Mouse (Mus musculus) gastrocnemius, postnatal 25 days (tissue): ENCODE measurements around the gene Arrb1. TPM values are rescaled to one million over a fixed set of nuclear protein-coding genes. Genes with fewer than 3 reads are reported as not detected.

ENCODE experiments used
- DNase-seq: peaks from one replicate; pipeline ENCODE4 v3.0.0; 2022
- microRNA-seq, 2 experiments: library from miRNA; unstranded; fragments of <30 nt; microRNA quantifications; one replicate each; pipeline ENCODE4 v1.2.0; 2021; ENCODE audit warnings: borderline replicate concordance in 2 of 2
- total RNA-seq, 2 experiments: library from RNA; stranded (reverse); gene quantifications; 1 replicate in 1 of 2; 2 replicates in 1 of 2; pipeline ENCODE4 v1.2.3; 2021

Gene Arrb1
- total RNA-seq, 2 experiments from 2014 or later, result 12.4 to 15.6 TPM

DNA sequence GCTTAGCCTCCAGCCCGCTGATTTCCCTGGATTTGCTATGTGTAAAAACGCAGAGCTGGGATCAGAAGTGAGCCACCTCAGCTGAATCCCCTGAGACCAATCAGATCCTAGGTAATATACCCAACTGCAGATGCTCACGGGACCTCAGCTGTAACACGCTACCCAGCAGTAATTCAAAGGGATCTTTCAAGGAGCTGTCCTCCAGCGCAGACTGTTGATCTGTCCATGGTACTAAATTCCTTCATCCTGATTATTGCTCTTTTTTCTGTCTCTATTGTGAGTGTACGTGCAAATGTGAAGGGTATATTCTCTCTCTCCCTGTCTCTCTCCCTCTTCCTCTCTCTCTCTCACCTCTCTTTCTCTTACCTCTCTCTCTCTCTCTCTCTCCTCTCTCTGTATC is 97.0 kb downstream of the Arrb1 start:
- DNase-seq, result no peak

DNA sequence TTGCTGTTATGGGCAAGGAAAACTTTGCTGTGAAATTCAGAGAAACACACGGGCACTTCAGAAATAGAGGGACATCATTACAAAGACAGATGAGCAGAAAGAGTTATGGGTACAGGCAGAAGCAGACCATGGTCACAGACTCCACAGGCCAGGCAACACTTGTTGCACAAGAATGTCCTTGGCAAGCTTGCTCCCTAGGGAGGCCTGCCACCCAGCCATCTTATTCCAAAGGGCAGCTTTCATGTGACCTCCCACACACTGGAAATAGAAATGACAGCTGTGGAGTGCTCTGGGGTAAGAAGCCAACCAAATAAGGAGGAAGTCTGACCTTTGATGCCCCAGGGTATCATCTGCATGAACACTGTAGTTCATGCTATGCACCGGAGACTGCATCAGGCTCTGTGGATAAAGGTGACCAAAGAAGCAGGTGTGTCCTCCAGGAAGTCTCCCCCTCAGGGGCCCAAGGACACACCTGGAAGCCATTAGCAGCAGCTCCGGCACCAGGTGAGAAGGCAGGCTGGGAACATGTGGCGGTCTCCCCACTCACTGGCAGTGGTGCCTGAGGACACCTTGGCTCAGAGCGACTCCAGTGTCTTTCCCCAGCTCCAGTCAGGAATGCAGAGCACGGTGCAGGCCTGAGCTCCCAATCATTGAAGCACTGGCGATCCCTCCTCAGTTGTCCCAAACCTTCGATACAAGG is 98.8 kb downstream of the Arrb1 start:
- peak; percentile 83 for DNase-seq

DNA sequence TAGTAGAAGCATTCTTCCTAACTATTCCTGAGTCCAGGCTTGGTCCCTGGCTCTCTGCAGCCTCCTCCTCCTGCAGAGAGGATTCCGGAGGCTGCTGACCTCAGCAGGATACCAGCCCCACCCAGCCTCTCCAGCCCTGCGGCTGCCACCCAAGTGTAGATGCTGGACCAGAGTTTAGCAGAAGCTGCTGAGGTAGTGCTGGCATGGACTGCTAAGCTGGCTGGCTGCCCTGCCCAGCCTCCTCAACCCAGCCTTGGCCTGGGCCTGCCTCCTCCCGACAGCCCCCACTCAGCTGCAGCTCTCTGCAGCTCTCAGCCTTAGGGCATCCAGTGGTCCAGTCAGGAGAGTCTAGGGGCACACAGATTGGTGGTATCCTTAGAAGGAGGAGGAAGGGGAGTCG is 106.0 kb downstream of the Arrb1 start:
- peak; percentile 85 for DNase-seq

DNA sequence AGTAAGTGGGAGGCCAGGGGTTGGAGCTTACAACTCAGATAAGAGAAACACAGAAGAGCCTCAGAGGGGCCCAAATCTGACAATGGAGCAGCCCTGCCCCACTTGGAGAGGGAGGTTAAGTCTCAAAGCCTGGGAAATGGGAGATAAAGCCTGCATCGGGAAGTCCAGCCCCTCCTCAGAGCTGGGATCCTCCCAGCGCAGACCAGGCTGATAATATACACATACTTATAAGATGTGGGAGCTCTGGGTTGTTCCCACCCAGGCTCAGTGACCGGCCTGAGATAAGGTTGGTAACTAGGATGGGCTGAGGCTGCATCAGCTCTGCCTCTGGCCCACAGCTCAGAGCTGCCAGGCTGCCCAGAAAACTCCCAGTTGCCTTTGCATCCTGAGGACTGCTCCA is 106.8 kb downstream of the Arrb1 start:
- no peak for DNase-seq

DNA sequence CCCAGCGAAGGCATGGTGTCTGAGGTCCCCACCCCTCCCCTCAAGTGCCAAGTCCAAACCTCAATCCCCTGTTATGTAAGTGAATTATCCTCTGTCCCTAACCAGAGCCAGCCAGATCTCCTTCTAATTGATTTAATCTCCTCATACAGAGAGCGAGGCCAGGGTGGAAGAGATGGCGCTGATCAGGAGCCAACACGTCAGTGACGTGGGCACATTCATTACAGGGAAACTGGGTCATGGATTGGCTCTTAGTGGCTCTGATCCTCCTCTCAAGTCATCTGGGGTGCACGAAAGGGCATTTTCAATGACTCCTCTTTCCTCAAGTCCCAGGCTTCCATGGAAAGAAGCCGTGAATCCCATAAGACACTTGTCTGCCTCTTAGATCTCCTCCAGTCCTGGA is 109.4 kb downstream of the Arrb1 start:
- DNase-seq, result no peak

DNA sequence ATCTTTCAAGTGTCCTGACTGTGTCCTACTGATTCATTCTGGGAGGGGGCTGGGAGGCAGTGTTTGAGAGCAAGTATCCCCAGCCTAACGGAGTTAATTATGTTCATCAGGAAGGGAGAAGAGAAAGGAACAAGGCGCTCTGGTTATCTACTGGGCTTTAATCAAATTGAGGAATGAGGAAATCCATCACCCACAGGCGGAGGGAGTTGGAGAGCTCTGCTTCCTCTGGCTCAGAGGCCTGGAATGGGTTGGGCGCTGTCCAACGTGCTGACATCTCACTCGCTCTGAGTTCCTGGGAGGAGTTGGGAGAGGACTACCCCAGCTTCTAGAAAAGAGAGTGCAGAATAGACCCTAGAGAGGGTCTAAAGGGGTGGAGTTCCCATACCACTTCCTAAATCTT is 113.4 kb downstream of the Arrb1 start:
- no peak for DNase-seq

DNA sequence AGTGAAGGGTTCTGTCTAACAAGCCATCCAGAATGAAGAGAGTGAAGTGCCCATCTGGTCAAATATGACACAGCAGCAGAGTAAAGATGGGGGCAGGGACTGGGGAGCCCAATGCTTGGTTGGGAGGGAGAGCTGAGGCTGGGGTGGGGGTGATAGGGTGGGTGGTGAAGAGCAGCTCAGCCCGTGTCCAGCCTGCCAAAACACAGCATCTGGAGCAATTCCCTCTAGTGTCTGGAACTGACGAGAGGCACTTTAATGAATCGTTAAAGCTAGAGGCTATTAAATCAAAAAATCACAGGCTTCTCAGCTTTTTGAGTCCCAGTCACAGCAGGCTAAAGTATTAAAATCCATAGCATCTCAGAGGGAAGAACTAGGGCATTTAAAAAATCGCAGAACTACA is 114.3 kb downstream of the Arrb1 start:
- no peak for DNase-seq

DNA sequence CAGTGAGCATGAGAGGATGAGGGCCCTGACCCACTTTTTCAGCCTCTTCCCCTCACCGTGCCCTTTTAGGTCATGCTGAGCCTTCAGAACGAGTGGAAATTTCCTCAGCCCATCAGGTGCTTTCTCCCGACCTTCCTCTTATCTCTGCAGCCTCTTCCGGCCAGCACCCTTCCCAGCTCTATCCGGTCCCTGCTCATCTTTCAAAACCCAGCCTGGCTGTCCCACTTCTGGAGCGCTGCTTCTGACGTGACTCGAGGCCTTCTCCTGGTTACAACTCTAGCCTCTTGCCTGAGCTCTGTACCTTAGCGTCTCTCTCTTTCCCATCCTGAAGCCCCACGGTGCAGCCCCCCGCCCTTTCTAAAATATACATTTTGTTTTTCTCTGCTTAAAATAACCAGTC is 119.0 kb downstream of the Arrb1 start:
- no peak for DNase-seq

Small RNA genes lying within 50 kb of the gene (microRNA-seq; reads per million reads assigned to microRNA genes)
- 10.9 to 12.5 reads per million in 2 experiments for gene Mir326

Other genes with a start within 250 kb of the Arrb1 start
- gene Serpinh1, start 182.2 kb upstream of the Arrb1 start, total RNA-seq, result 100 to 1,000 TPM; 123 to 166 TPM
- gene Gdpd5, start 154.1 kb upstream of the Arrb1 start, total RNA-seq, result 1 to 10 TPM; 2.6 to 3.0 TPM
- gene Klhl35, start 69.5 kb upstream of the Arrb1 start, total RNA-seq, result not detected
- gene Rps3, start 51.7 kb upstream of the Arrb1 start, total RNA-seq, result 100 to 1,000 TPM; 239 to 240 TPM
- gene Tpbgl, start 91.6 kb downstream of the Arrb1 start, total RNA-seq, result 10 to 100 TPM; 42.5 to 46.1 TPM
- gene Slco2b1, start 175.9 kb downstream of the Arrb1 start, total RNA-seq, result 1 to 10 TPM; 3.9 to 4.7 TPM
- not detected for gene Olfr520, start 194.8 kb downstream of the Arrb1 start, total RNA-seq
- gene Olfr521, start 228.0 kb downstream of the Arrb1 start, total RNA-seq, result not detected